Mouse (Mus musculus) myocyte (in vitro differentiated cells): ENCODE results near the gene Gm21830. TPM values are rescaled to one million over a fixed set of nuclear protein-coding genes. Genes with fewer than 3 reads are reported as not detected.
"Not testable (repeated sequence)": the region's sequence is repeated elsewhere in the genome, so short reads cannot be mapped to it uniquely, and the experiment has no call there.

Experiments used
- H3K27me3 ChIP-seq: one replicate; pipeline ENCODE4 v1.6.1; 2011; ENCODE audit not compliant: control insufficient read depth, insufficient read depth, insufficient read length
- H3K36me3 ChIP-seq: one replicate; pipeline ENCODE4 v1.6.1; 2011; ENCODE audit not compliant: control insufficient read depth, insufficient read depth
- H3K4me2 ChIP-seq: one replicate; pipeline ENCODE4 v1.6.1; 2011; ENCODE audit warnings: low read depth, control low read depth
- H3K4me3 ChIP-seq: one replicate; pipeline ENCODE4 v1.5.1; 2011; ENCODE audit warnings: mild to moderate bottlenecking, control low read depth, moderate library complexity
- H3K79me2 ChIP-seq: one replicate; pipeline ENCODE4 v1.6.1; 2011; ENCODE audit not compliant: control insufficient read depth, insufficient read depth
- H3ac ChIP-seq: one replicate; pipeline ENCODE4 v1.6.1; 2011; ENCODE audit not compliant: control insufficient read depth, insufficient read length
- CEBPB ChIP-seq: IDR thresholded peaks from 2 replicates; pipeline ENCODE4 v1.6.1; 2011; ENCODE audit warnings: mild to moderate bottlenecking, moderate library complexity; ENCODE audit not compliant: poor library complexity, insufficient read depth, severe bottlenecking
- E2F4 ChIP-seq: IDR thresholded peaks from one replicate; pipeline ENCODE4 v1.6.1; 2011; ENCODE audit warnings: mild to moderate bottlenecking, control low read depth, moderate library complexity; ENCODE audit not compliant: insufficient read depth
- MAX ChIP-seq: IDR thresholded peaks from one replicate; pipeline ENCODE4 v1.6.1; 2011; ENCODE audit warnings: low read depth, mild to moderate bottlenecking, control low read depth
- MYOD1 ChIP-seq, 3 experiments: IDR thresholded peaks; one replicate each; pipeline ENCODE4 v1.6.1; 2011; ENCODE audit warnings: control low read depth in 2 of 3, low read depth in 2 of 3, mild to moderate bottlenecking in 2 of 3, moderate library complexity in 1 of 3; ENCODE audit not compliant: insufficient read length in 2 of 3, control insufficient read depth in 1 of 3
- MYOG ChIP-seq, 3 experiments: IDR thresholded peaks; one replicate each; pipeline ENCODE4 v1.6.1; 2011; ENCODE audit warnings: control low read depth in 2 of 3, low read depth in 2 of 3, mild to moderate bottlenecking in 2 of 3; ENCODE audit not compliant: insufficient read length in 2 of 3, control insufficient read depth in 1 of 3, insufficient read depth in 1 of 3
- POLR2A ChIP-seq: IDR thresholded peaks from one replicate; pipeline ENCODE4 v1.6.1; 2011; ENCODE audit warnings: low read depth, mild to moderate bottlenecking, control low read depth, moderate library complexity; ENCODE audit not compliant: insufficient read length
- POLR2AphosphoS2 ChIP-seq: IDR thresholded peaks from one replicate; pipeline ENCODE4 v1.6.1; 2011; ENCODE audit warnings: low read depth, control low read depth; ENCODE audit not compliant: insufficient read length
- REST ChIP-seq: IDR thresholded peaks from one replicate; pipeline ENCODE4 v1.6.1; 2011; ENCODE audit warnings: mild to moderate bottlenecking, control low read depth, moderate library complexity; ENCODE audit not compliant: insufficient read depth, insufficient read length
- SRF ChIP-seq: IDR thresholded peaks from one replicate; pipeline ENCODE4 v1.6.1; 2011; ENCODE audit warnings: low read depth; ENCODE audit not compliant: control insufficient read depth, insufficient read length
- TCF12 ChIP-seq: IDR thresholded peaks from one replicate; pipeline ENCODE4 v1.6.1; 2011; ENCODE audit warnings: mild to moderate bottlenecking, control low read depth; ENCODE audit not compliant: poor library complexity, insufficient read depth, severe bottlenecking
- TCF3 ChIP-seq: IDR thresholded peaks from one replicate; pipeline ENCODE4 v1.6.1; 2011; ENCODE audit warnings: low read depth, control low read depth; ENCODE audit not compliant: insufficient read length
- USF1 ChIP-seq: IDR thresholded peaks from one replicate; pipeline ENCODE4 v1.6.1; 2011; ENCODE audit warnings: low read depth, mild to moderate bottlenecking, control low read depth, moderate library complexity
- polyA plus RNA-seq: library from polyadenylated mRNA; unstranded; fragments of >200 nt; fragmentation: generic; extraction: Trizol; gene quantifications from one replicate; pipeline ENCODE4 v1.2.1, GENCODE M21; 2012; ENCODE audit warnings: missing spikeins

The Gm21830 gene
- not detected for polyA plus RNA-seq

DNA sequence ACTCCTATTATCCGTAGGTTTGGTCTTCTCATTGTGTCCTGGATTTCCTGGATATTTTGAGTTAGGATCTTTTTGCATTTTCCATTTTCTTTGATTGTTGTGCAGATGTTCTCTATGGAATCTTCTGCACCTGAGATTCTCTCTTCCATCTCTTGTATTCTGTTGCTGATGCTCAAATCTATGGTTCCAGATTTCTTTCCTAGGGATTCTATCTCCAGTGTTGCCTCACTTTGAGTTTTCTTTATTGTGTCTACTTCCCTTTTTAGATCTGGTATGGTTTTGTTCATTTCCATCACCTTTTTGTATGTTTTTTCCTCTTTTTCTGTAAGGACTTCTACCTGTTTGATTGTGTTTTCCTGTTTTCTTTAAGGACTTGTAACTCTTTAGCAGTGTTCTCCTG lies at the start of gene Gm21830:
TSS of gene Gm21830 (plus strand) at position 301 of the 400 bp plus-strand sequence.
- H3K79me2 ChIP-seq, H3K4me3 ChIP-seq, H3K36me3 ChIP-seq, H3K27me3 ChIP-seq, H3ac ChIP-seq, H3K4me2 ChIP-seq: not testable (repeated sequence)

DNA sequence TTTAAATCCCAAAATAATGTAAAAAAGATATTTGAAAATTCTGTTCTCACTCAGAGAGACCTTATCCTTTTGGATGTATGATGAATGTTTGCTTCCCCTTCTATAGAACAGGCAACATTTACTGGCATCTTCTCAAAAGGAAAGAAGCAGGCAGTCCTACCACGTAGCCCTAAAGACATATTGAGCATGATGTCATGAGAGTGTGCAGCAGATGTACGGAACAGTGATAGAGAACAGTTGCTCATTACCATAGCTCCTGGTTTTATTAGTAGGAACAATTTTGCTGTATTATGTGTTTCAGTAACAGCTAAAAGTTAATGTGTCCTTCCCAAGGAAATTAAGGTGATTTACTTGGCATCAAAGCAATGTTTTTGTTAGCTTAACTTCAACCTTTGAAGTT lies 49.0 kb upstream of the Gm21830 start:
- Histone ChIP-seq H3ac (no peak overlapping the region), H3K27me3 (no peaks in the 10 kb centered on the region), H3K4me2 (no peak overlapping the region), H3K4me3 (no peak overlapping the region), H3K79me2 (no peaks in the 10 kb centered on the region), H3K36me3 (no peaks in the 10 kb centered on the region)
- TF ChIP-seq TCF12 (no peak), USF1 (no peak), E2F4 (no peak), TCF3 (no peak), POLR2A (no peak), SRF (no peak), CEBPB (no peak)

DNA sequence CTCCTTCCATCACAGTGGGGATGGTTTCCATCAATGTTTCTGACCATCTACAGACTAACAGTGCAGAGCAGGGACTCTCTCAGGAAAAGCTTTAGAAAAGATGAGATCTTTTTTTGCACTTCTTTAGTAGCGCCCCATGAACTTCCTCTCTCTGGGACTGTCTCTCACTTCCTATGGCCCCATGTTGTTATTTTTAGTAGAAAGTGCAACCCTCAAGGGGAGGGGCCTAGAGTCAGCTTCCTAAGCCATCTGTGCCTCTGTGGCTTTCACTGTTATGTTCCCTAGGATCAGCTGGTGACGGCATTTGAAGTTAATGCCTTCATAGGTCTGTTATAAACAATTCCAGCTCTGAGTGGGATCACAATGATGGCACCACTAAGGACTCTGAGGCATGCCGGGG lies 35.0 kb upstream of the Gm21830 start:
- Histone ChIP-seq H3K4me2 (no peak overlapping the region), H3K27me3 (no peaks in the 10 kb centered on the region), H3K4me3 (no peak overlapping the region), H3ac (no peak overlapping the region), H3K36me3 (no peaks in the 10 kb centered on the region), H3K79me2 (no peaks in the 10 kb centered on the region)
- TF ChIP-seq USF1 = no peak
- peak in 1 of 3 experiments; percentile 6 for TF ChIP-seq MYOD1 (IDR thresholded peaks at IDR 0.05; ENCODE audit: control insufficient read depth in 1 of 3, insufficient read length in 2 of 3, low read depth in 2 of 3)
- no peak for TF ChIP-seq SRF
- no peak for TF ChIP-seq E2F4

DNA sequence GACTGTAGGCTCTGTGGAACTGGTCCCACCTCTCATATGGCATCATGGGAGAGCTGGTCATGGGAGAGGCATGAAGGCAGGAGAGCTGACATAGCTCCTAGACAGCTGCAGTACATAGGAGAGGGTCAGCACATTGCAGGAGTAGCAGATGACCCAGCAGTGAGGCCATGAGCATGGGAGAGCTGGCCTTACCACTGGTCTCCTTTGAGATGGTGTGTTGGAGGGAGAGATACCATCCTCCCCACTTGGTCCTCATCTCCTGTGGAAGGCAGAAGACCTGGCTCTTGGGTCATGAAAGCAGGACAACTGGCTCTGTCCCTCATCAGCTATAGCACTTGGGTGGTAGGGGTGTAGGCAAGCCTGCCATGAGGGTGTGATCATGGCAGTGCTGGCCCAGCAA lies 7.3 kb downstream of the Gm21830 start:
- no peaks in the 10 kb centered on the region for H3K79me2 ChIP-seq
- H3K4me3 ChIP-seq = no peak overlapping the region
- no peaks in the 10 kb centered on the region for H3K27me3 ChIP-seq
- H3K4me2 ChIP-seq = no peak overlapping the region
- TF ChIP-seq POLR2AphosphoS2 (no peak), MYOD1 (IDR thresholded peaks at IDR 0.05; ENCODE audit: control insufficient read depth in 1 of 3, insufficient read length in 2 of 3, low read depth in 2 of 3) (no peak), POLR2A (no peak), CEBPB (no peak), TCF12 (no peak), REST (no peak), MAX (no peak), E2F4 (no peak), USF1 (no peak), MYOG (IDR thresholded peaks at IDR 0.05; ENCODE audit: control insufficient read depth in 1 of 3, insufficient read depth in 1 of 3, insufficient read length in 2 of 3, low read depth in 2 of 3) (no peak), SRF (no peak), TCF3 (no peak)
- no peak overlapping the region for H3ac ChIP-seq
- no peaks in the 10 kb centered on the region for H3K36me3 ChIP-seq

DNA sequence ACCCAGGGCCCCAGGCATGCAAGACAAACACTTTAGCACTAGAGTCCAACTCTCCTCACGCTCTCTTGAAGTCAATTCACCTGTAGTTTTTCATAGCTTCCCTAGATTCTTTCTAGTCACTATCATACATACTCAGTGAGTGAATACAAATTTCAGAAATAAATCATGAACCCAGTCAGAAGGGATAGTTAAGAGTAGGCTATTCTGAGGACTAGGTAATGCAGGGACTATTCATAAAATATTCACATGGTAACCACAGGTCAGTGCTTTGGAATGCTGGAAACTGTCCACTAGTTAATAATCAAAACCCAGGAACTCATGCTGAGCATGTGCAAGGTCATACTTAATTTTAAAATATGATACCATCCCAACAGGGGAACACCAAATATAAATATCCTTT lies 9.3 kb downstream of the Gm21830 start:
- no peak for TF ChIP-seq USF1
- TF ChIP-seq E2F4 = no peak
- TF ChIP-seq CEBPB = no peak
- TF ChIP-seq REST = no peak
- no peak for TF ChIP-seq TCF3
- TF ChIP-seq MYOG (IDR thresholded peaks at IDR 0.05; ENCODE audit: control insufficient read depth in 1 of 3, insufficient read depth in 1 of 3, insufficient read length in 2 of 3, low read depth in 2 of 3) = no peak
- TF ChIP-seq MYOD1 (IDR thresholded peaks at IDR 0.05; ENCODE audit: control insufficient read depth in 1 of 3, insufficient read length in 2 of 3, low read depth in 2 of 3) = no peak
- no peak for TF ChIP-seq POLR2AphosphoS2
- TF ChIP-seq SRF = no peak
- no peak overlapping the region for H3K4me3 ChIP-seq

More for the DNA sequence above, 9.3 kb downstream of the Gm21830 start:
- Histone ChIP-seq H3K36me3 (no peaks in the 10 kb centered on the region), H3ac (no peak overlapping the region), H3K79me2 (no peaks in the 10 kb centered on the region), H3K4me2 (no peak overlapping the region), H3K27me3 (no peaks in the 10 kb centered on the region)
